Mouse (Mus musculus): ENCODE measurements around the gene Slc9c1.
A peak's percentile ranks its signal among the peaks of the same experiment; 100 is the strongest.

Slc9c1 gene

GRCm38 (mm10) chr16:45625342-45625741 lies 90.2 kb downstream of the Slc9c1 start:
- DNase-seq (ENCODE audit: low spot score in 2 of 2): no peak

GRCm38 (mm10) chr16:45629497-45630105 lies 94.5 kb downstream of the Slc9c1 start:
- DNase-seq (ENCODE audit: low spot score in 2 of 2): no peak

DNA sequence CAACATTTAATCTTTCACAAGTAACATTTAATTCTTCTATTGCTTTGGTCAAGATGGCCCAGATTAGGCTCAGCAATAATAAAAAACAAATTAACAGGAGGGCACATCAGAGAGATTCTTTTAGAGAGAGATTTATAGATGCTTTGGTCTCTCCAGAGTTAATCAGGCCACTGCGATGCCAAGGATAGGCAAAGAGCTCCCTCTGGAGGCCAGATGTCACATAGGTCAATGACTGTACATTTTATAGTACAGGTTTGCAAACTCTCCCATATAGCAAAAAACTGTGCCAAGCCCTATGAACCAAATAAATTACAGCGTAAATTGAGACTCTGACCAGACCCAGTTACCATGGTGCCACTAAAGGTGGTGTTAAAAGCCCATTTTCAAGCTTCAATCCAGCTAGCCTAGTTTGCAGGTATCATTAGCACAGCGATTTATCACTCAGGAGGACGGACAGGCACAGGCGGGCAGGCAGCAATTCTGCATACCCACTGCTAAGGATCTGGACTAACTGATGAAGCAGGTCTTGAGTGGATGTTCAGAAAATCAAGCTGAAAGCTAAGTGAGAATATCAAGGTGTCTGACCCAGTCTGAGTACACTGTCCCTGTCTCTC lies 95.3 kb downstream of the Slc9c1 start:
- peak in 1 of 2 experiments; percentile 33 for DNase-seq (ENCODE audit: low spot score in 2 of 2)

- no peak for DNase-seq (ENCODE audit: low spot score in 2 of 2)
Observed at GRCm38 (mm10) chr16:45632420-45632819, 97.3 kb downstream of the Slc9c1 start.

DNA sequence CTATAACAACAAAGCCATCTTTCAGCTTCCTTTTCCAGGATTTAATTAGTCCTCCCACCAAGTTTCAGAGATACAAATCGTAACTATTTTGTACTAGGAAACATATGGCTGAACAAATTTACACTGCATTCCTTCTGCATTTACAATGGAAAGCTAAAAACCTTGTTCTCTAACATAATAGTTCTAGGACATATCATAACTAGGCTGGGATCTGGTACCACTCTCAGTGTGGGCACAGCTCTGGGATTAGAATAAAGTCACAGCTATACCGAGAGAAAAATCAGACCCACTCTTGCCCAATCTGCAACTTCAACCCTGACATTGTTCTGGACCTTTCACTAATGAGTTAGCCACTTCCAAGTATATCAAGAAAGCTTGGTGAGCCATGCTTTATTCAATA lies 100.7 kb downstream of the Slc9c1 start:
- DNase-seq (ENCODE audit: low spot score in 2 of 2): no peak

GRCm38 (mm10) chr16:45640070-45640762 lies 105.1 kb downstream of the Slc9c1 start:
- DNase-seq (ENCODE audit: low spot score in 2 of 2): no peak

- no peak for DNase-seq (ENCODE audit: low spot score in 2 of 2)
Observed at GRCm38 (mm10) chr16:45641301-45641700, 106.2 kb downstream of the Slc9c1 start.

DNA sequence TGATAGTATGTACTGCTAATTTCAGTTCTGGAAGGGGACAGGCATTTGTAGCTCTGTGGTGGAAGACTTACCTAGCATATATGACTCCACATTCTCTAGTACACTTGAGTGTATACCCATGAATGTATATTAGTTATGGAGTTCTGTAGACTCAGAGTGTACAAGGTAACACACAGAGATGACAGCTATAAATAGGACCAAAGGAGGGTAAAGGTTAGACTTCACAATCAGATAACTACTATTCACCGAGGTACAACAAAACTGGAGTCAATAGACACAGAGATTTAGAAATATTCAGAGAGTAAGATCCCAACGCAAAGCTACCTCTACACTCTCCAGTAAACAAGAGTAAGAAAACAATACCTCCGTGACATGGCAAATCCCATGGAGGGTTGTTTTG lies 108.8 kb downstream of the Slc9c1 start:
- no peak for DNase-seq (ENCODE audit: low spot score in 2 of 2)

DNA sequence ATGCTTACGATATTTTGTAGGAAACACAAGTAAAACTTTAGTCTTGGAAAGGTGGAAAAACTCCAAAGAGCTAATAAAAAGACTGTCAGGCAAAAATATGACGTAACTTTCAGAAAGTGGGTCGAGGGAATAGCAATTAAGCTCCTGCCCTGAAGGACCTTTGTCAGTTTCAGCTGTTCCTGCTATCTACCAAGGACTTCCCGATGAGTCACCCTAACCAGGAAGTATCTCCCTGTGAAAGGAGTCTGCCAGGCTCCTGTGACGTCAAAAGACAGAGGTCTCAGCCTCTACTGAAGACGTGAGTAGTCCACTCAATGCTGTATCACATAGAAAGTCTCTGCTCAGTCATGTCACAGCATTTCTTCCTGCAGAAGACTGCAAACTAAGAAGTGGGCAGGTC lies 109.3 kb downstream of the Slc9c1 start:
- DNase-seq (ENCODE audit: low spot score in 2 of 2): no peak

DNA sequence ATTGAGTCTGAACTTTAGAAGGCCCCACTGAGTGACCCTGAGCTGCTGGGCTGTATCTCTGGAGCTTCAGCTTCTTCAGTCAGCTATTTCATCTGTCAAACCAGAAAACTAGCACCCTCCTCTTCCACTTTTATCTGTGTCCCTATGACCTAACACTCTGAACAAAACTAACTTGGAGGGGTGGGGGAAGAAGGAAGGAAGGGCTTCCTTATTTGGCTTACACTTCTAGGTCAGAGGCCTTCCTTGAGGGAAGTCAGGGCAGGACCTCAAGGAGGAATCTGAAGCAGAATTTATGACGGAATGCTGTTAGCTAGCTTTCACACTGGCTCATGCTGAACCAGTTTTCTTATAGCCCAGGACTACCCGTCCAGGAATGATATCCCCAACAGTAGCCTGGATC lies 116.4 kb downstream of the Slc9c1 start:
- DNase-seq (ENCODE audit: low spot score in 2 of 2): no peak

GRCm38 (mm10) chr16:45653009-45653933 lies 118.2 kb downstream of the Slc9c1 start:
- DNase-seq (ENCODE audit: low spot score in 2 of 2): no peak

- no peak for DNase-seq (ENCODE audit: low spot score in 2 of 2)
Observed at GRCm38 (mm10) chr16:45653934-45654332, 118.8 kb downstream of the Slc9c1 start, which contains the start of gene BC016579. Gene BC016579, minus strand, starts transcription at chr16:45654068.

GRCm38 (mm10) chr16:45654465-45654864 lies 119.4 kb downstream of the Slc9c1 start:
- no peak for DNase-seq (ENCODE audit: low spot score in 2 of 2)

All from heart, adult 9 months (tissue).